Mouse (Mus musculus) kidney, embryonic 16.5 days (tissue): ENCODE results near the gene Apoc1. TPM values are rescaled to one million over a fixed set of nuclear protein-coding genes. Genes with fewer than 3 reads are reported as not detected.

Experiments used
- ATAC-seq: fragments of 200-750 bp; cut with Nextera tagmentation; 2 replicates; pipeline ENCODE4 v1.8.0; 2017; ENCODE audit warnings: moderate TSS enrichment; ENCODE audit not compliant: low FRiP score, low TSS enrichment
- H3K27ac ChIP-seq: fragments of 300-500 bp; sonication (generic); 2 replicates; pipeline ENCODE4 v1.5.1; 2014; ENCODE audit warnings: low read length
- H3K27me3 ChIP-seq: fragments of 300-500 bp; sonication (generic); 2 replicates; pipeline ENCODE4 v1.6.1; 2014; ENCODE audit warnings: low read length, control low read depth, mixed read lengths; ENCODE audit not compliant: insufficient read depth
- H3K36me3 ChIP-seq: fragments of 300-500 bp; sonication (generic); 2 replicates; pipeline ENCODE4 v1.6.1; 2014; ENCODE audit warnings: low read length, control low read depth, mixed read lengths; ENCODE audit not compliant: insufficient read depth
- H3K4me1 ChIP-seq: fragments of 300-500 bp; sonication (generic); 2 replicates; pipeline ENCODE4 v1.6.1; 2014; ENCODE audit warnings: low read length, control low read depth, mixed read lengths; ENCODE audit not compliant: insufficient read depth
- H3K4me2 ChIP-seq: fragments of 300-500 bp; sonication (generic); replicated peaks from 2 replicates; pipeline ENCODE4 v1.6.1; 2014; ENCODE audit warnings: low read depth, low read length
- H3K4me3 ChIP-seq: fragments of 300-500 bp; sonication (generic); 2 replicates; pipeline ENCODE4 v1.5.1; 2014; ENCODE audit warnings: mild to moderate bottlenecking, low read length
- H3K9ac ChIP-seq: fragments of 300-500 bp; sonication (generic); replicated peaks from 2 replicates; pipeline ENCODE4 v1.6.1; 2014; ENCODE audit warnings: low read length
- H3K9me3 ChIP-seq: fragments of 300-500 bp; sonication (generic); 2 replicates; pipeline ENCODE4 v1.6.1; 2016; ENCODE audit warnings: low read length, control low read depth
- WGBS: fragments of 180-500 bp; shearing (Covaris S2); extraction: QIAGEN DNeasy Blood & Tissue Kit; methylation state at CpG from one replicate; pipeline ENCODE4 v1.1.7; 2014; 5-methylcytosine and 5-hydroxymethylcytosine counted together
- polyA plus RNA-seq: library from polyadenylated mRNA; unstranded; fragments of >200 nt; fragmentation: Nextera tagmentation; extraction: Ambion mirVana; gene quantifications from 2 replicates; pipeline ENCODE4 v1.2.1, GENCODE M21; 2015

Gene Apoc1
- polyA plus RNA-seq, result 13.4 and 16.1 TPM in 2 replicates

- Histone ChIP-seq H3K27me3 (no peaks in the 10 kb centered on the region), H3K4me3 (no peak within 1 kb of the TSS), H3K9ac (0 out of 2 replicates have a peak within 1 kb of the TSS, but pooled peaks have one; percentile 10), H3K9me3 (no peaks in the 10 kb centered on the region), H3K27ac (no peak within 1 kb of the TSS), H3K36me3 (no peaks in the 10 kb centered on the region; the same call in 1 of the 2 replicates), H3K4me1 (peaks cover 20% of the 10 kb centered on the region), H3K4me2 (peak within 1 kb of the TSS; percentile 9; the same call in 1 of the 2 replicates)
- ATAC-seq, result no peak
- 45% methylated on average over 28 of the region's 28 CpGs for WGBS
Observed at GRCm38 (mm10) chr7:19691873-19692865, at the start of gene Apoc1. Apoc1 (minus strand) TSS chr7:19692660.

DNA sequence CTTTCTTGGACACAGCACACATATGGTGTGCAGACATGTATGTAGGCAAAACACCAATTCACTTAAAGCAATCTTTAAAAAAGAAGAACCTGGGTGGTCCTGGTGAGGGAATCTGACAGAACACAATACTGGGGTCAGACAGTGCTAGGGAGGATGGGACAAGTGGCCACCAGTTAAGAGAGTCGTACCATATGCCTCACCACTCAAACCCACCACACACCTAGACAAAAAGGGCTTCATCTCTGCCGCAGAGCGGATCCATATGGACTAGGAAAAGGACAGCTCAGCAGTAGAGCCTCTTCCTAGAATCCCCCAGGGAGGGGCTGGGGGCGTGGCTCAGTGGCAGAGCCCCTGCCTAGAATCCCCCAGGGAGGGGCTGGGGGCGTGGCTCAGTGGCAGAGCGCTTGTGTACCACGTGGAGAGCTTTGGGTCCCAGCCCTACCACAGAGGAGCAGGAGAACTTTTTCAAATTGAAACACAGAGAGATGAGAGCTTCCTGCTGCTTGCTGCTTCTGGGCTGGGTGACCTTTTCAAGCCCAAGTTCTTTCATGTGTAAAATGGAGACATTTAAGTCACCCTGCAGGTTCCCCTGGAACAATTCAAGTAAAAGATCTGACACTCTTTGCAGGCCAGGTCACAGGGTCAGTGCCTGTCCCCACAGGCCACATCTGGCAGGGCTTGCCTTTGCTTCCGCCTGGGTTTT lies 49.0 kb upstream of the Apoc1 start:
- Histone ChIP-seq H3K4me2 (no peak overlapping the region), H3K27me3 (no peaks in the 10 kb centered on the region), H3K9me3 (0 out of 2 replicates have a peak, but pooled peaks cover 6% of the 10 kb centered on the region), H3K36me3 (peaks cover 45% of the 10 kb centered on the region), H3K4me3 (no peak overlapping the region), H3K4me1 (peaks cover 49% of the 10 kb centered on the region), H3K27ac (peak overlapping the region; percentile 82), H3K9ac (peak overlapping the region; percentile 29; the same call in 1 of the 2 replicates)
- peak; percentile 61 for ATAC-seq
- 13% methylated on average over 8 of the region's 8 CpGs for WGBS

DNA sequence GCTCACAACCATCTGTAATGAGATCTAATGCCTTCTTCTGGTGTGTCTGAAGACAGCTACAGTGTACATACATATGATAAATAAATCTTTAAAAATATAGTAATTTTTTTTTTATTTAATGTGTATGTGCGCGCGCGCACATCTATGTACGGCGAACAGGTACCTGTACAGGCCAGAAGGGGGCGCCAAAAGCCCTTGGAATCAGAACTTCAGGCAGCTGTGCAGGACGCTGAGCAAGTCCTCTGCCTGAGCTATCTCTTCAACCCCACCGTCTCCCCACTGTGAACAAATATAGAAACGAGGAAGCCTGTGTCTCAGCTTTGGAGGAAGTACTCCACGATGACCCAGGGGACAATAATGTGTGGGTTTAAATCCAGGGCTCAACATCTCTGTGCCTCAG lies 47.8 kb upstream of the Apoc1 start:
- no peak for ATAC-seq
- Histone ChIP-seq H3K36me3 (peaks cover 52% of the 10 kb centered on the region), H3K4me3 (no peak overlapping the region), H3K9me3 (0 out of 2 replicates have a peak, but pooled peaks cover 6% of the 10 kb centered on the region), H3K4me2 (no peak overlapping the region), H3K27ac (no peak overlapping the region), H3K27me3 (no peaks in the 10 kb centered on the region), H3K4me1 (peaks cover 37% of the 10 kb centered on the region), H3K9ac (no peak overlapping the region)
- 90% methylated on average over 11 of the region's 11 CpGs for WGBS

GRCm38 (mm10) chr7:19738771-19739170 lies 46.3 kb upstream of the Apoc1 start:
- H3K9ac ChIP-seq, result no peak overlapping the region
- 0 out of 2 replicates have a peak, but pooled peaks cover 6% of the 10 kb centered on the region for H3K9me3 ChIP-seq
- no peak for ATAC-seq

DNA sequence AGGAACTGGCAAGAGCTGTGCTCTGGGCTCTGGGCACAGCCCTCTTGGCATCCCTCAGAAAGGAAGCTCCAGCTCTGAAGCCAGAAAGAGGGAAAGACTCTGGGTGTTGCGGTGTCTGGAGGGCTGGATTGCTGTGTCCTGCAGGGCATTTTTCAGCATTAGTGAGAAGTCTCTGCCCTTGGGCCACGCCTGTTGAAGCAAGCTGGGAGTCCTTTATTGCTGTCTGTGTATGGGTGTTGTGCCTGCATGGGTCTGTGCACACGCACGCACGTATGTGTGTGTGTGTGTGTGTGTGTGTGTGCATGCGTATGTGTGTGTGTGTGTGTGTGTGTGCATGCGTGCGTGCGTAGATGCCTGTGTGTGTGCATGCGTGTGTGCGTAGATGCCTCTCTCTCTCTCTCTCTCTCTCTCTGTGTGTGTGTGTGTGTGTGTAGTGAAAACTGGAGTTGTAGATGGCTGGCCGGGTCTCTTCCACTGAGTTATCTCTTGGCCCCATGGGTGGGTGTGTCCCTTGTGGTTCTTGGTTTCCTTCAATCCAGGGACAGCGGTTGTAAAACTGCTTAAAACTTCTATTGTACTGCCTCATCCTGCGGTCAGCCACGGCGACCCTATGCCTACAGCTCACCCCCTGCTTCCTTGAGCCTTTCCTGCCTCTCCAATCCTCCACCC lies 44.1 kb upstream of the Apoc1 start:
- no peak for ATAC-seq
- 79% methylated on average over 16 of the region's 16 CpGs for WGBS
- H3K9me3 ChIP-seq, result 0 out of 2 replicates have a peak, but pooled peaks cover 6% of the 10 kb centered on the region

More at GRCm38 (mm10) chr7:19738771-19739170, 46.3 kb upstream of the Apoc1 start:
- Histone ChIP-seq H3K36me3 (peaks cover 64% of the 10 kb centered on the region), H3K27me3 (no peaks in the 10 kb centered on the region), H3K4me2 (no peak overlapping the region), H3K4me3 (no peak overlapping the region), H3K4me1 (peaks cover 27% of the 10 kb centered on the region), H3K27ac (no peak overlapping the region)
- WGBS, result 88% methylated on average over 3 of the region's 3 CpGs

DNA sequence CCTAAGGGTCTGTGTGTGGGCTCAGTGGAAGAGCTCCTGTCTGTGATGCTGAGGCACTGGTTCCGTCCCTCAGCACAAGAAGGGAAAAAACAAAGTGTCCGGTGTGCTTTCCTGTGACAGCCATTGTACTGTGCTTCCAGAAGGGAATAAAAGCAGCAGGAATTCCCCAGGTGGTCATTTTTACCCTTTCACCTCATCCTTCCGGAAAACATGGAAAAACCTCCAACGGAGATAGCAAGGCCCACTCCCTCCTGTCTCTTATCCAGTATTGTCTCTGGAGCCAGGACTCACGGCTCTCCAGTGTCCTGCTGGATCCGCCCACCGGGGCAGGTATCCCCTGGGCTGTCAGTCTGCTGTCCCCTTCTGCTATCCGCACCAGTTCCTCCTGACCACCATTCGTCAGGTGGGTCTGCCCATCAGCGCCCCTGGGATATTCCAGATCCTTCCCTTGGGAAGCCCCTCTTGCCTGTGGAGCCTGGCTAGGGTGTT lies 41.8 kb upstream of the Apoc1 start:
- ATAC-seq, result no peak
- no peak overlapping the region for H3K9ac ChIP-seq
- no peaks in the 10 kb centered on the region for H3K27me3 ChIP-seq
- H3K4me3 ChIP-seq, result no peak overlapping the region
- no peak overlapping the region for H3K27ac ChIP-seq
- no peaks in the 10 kb centered on the region for H3K9me3 ChIP-seq
- 83% methylated on average over 10 of the region's 10 CpGs for WGBS
- peaks cover 85% of the 10 kb centered on the region for H3K36me3 ChIP-seq
- 0 out of 2 replicates have a peak, but pooled peaks cover 4% of the 10 kb centered on the region for H3K4me1 ChIP-seq
- no peak overlapping the region for H3K4me2 ChIP-seq

More for the DNA sequence above, 44.1 kb upstream of the Apoc1 start:
- no peak overlapping the region for H3K4me2 ChIP-seq
- H3K36me3 ChIP-seq, result peaks cover 76% of the 10 kb centered on the region
- no peaks in the 10 kb centered on the region for H3K27me3 ChIP-seq
- H3K27ac ChIP-seq, result no peak overlapping the region
- H3K4me1 ChIP-seq, result peaks cover 15% of the 10 kb centered on the region
- H3K9ac ChIP-seq, result no peak overlapping the region
- H3K4me3 ChIP-seq, result no peak overlapping the region

DNA sequence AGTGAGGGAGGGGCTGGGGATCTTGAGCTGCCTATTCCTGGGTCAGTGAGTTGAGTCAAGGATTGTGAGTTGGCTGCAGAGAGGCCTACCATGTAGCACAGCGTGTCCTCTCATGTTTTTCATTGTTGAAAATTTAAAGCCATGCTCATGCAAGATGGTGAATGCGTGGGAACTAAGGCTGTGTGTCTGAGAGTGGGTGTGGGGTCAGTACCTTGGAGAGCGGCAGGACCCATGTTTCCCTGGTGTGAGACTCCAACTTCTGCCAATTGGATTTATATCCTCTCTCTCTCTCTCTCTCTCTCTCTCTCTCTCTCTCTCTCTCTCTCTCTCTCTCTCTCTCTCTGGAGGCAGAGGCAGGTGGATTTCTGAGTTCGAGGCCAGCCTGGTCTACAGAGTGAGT lies 34.1 kb upstream of the Apoc1 start:
- Histone ChIP-seq H3K27me3 (no peaks in the 10 kb centered on the region), H3K36me3 (peaks cover 93% of the 10 kb centered on the region), H3K4me3 (no peak overlapping the region), H3K4me1 (no peaks in the 10 kb centered on the region), H3K4me2 (no peak overlapping the region), H3K9ac (no peak overlapping the region), H3K27ac (no peak overlapping the region), H3K9me3 (peaks cover 1% of the 10 kb centered on the region; the same call in 1 of the 2 replicates)
- no peak for ATAC-seq
- WGBS, result 89% methylated on average over 4 of the region's 4 CpGs

DNA sequence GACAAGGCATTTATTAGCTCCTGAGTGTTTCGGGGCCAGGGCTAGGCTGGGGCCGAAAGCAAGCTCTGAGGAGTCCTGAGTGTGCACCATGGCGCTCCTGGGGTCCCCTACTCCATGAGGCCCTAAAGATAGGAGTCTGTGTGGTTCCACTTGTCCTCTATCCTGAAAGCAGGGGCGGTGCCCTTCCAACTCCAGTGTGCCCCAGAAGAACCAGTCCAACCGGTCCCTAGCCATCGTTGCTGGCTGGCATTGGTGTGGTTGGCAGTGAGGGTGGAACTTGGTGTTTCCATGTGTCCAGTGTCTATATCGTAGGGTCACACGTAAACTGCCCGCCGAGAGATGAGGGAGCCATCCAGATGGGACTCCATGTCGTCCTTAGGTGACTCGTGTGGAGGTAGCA lies 31.7 kb upstream of the Apoc1 start:
- Histone ChIP-seq H3K4me3 (no peak overlapping the region), H3K9me3 (peaks cover 12% of the 10 kb centered on the region), H3K36me3 (peaks cover 90% of the 10 kb centered on the region), H3K4me1 (no peaks in the 10 kb centered on the region), H3K4me2 (no peak overlapping the region), H3K27me3 (no peaks in the 10 kb centered on the region), H3K9ac (no peak overlapping the region), H3K27ac (no peak overlapping the region)
- 91% methylated on average over 12 of the region's 12 CpGs for WGBS
- ATAC-seq, result no peak

- H3K4me1 ChIP-seq, result no peaks in the 10 kb centered on the region
- H3K9ac ChIP-seq, result no peak overlapping the region
- 0 out of 2 replicates have a peak overlapping the region, but pooled peaks have one; percentile 43 for H3K27ac ChIP-seq
- H3K9me3 ChIP-seq, result peaks cover 12% of the 10 kb centered on the region
- no peak overlapping the region for H3K4me2 ChIP-seq
- H3K36me3 ChIP-seq, result peaks cover 87% of the 10 kb centered on the region
- no peak overlapping the region for H3K4me3 ChIP-seq
- WGBS, result 85% methylated on average over 6 of the region's 6 CpGs
- ATAC-seq, result peak; percentile 55; the same call in 1 of the 2 replicates
- H3K27me3 ChIP-seq, result no peaks in the 10 kb centered on the region
Observed at GRCm38 (mm10) chr7:19722754-19723195, 30.3 kb upstream of the Apoc1 start.
